23 mouse cellular contexts compared by ENCODE assay signal in the genomic region with DNA sequence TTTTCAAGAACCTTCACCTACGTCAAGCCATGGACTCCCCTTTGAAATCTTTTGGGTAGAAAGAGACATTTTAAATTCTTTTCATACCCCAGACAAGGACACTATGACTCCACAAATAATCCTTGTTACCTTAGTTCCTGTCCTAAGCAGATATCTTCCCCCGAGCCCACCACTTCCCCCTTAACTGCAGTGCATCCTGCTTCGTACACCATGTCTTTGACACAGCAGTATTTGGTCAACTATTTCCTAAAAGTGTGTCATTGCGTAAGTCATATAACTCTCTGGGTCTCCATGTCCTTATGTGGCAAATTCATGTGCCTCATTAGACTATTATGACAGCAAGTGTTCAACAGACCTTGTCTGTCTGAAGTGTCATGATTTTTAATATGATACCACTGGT.
"Had no signal": no experiment of that assay in that cellular context is flagged by ENCODE, and none has a peak within 500 bp of the region (broad histone marks: within the 10 kb centered on the region; RNA-seq: fewer than 3 reads in every experiment).

No protein-coding gene starts in this region.

- ATAC-seq: liver, postnatal 0 days; midbrain, embryonic 13.5 days; midbrain, embryonic 16.5 days had no signal

- H3K4me1 ChIP-seq: megakaryocyte, embryonic 14.5 days; midbrain, embryonic 10.5 days; midbrain, embryonic 13.5 days had no signal

- H3K36me3 ChIP-seq: limb, embryonic 15.5 days; midbrain, embryonic 10.5 days; midbrain, embryonic 13.5 days had no signal

- H3K27me3 ChIP-seq: kidney, embryonic 15.5 days; limb, embryonic 12.5 days; midbrain, embryonic 13.5 days; neural tube, embryonic 13.5 days had no signal

- H3K27ac ChIP-seq: kidney, embryonic 15.5 days; left cerebral cortex, adult 2 months; limb, embryonic 15.5 days; liver, embryonic 14.5 days; midbrain, embryonic 10.5 days; midbrain, embryonic 13.5 days; neural tube, embryonic 13.5 days; stomach, postnatal 0 days had no signal

- H3K9me3 ChIP-seq: kidney, embryonic 15.5 days; limb, embryonic 12.5 days; limb, embryonic 15.5 days; midbrain, embryonic 10.5 days; midbrain, embryonic 13.5 days; neural tube, embryonic 13.5 days had no signal

- H3K9ac ChIP-seq: kidney, embryonic 15.5 days; limb, embryonic 12.5 days; limb, embryonic 15.5 days; liver, embryonic 14.5 days; liver, postnatal 0 days; lung, embryonic 14.5 days; midbrain, embryonic 13.5 days; neural tube, embryonic 13.5 days had no signal

- DNase-seq: kidney, adult 11 months; kidney, adult 8-10 months; kidney, postnatal 10 days; kidney, postnatal 36 days; layer of hippocampus, postnatal 36 days; left cerebral cortex, postnatal 4 days; liver, postnatal 0 days; lung, embryonic 14.5 days; lung, postnatal 10 days; lung, postnatal 4 days; thymus, postnatal 25 days had no signal

- H3K4me3 ChIP-seq: kidney, embryonic 15.5 days; left cerebral cortex, adult 2 months; limb, embryonic 12.5 days; limb, embryonic 15.5 days; megakaryocyte, embryonic 14.5 days; midbrain, embryonic 10.5 days; midbrain, embryonic 13.5 days; myocyte; neural tube, embryonic 13.5 days had no signal
